Mouse (Mus musculus) thymus, adult 2 months (tissue): ENCODE results near the gene Cnot6. TPM values are rescaled to one million over a fixed set of nuclear protein-coding genes. Genes with fewer than 3 reads are reported as not detected.
A peak's percentile ranks its signal among the peaks of the same experiment; 100 is the strongest.

Experiments used
- DNase-seq: peaks from one replicate; pipeline ENCODE4 v3.0.0; 2021
- H3K27ac ChIP-seq: fragments of 200-500 bp; 2 replicates; pipeline ENCODE4 v1.5.1; 2012; ENCODE audit warnings: low read length, control low read depth; ENCODE audit not compliant: control insufficient read depth, insufficient read depth
- H3K27me3 ChIP-seq: fragments of 200-500 bp; 2 replicates; pipeline ENCODE4 v1.6.1; 2012; ENCODE audit warnings: mild to moderate bottlenecking, low read length, moderate library complexity, mixed read lengths; ENCODE audit not compliant: control insufficient read depth, insufficient read depth
- H3K36me3 ChIP-seq: fragments of 200-500 bp; 2 replicates; pipeline ENCODE4 v1.6.1; 2012; ENCODE audit warnings: mild to moderate bottlenecking, low read length, moderate library complexity; ENCODE audit not compliant: control insufficient read depth, insufficient read depth
- H3K4me1 ChIP-seq: fragments of 200-500 bp; replicated peaks from 2 replicates; pipeline ENCODE4 v1.6.1; 2012; ENCODE audit warnings: low read length; ENCODE audit not compliant: control insufficient read depth, insufficient read depth
- H3K4me3 ChIP-seq: fragments of 200-500 bp; 2 replicates; pipeline ENCODE4 v1.5.1; 2012; ENCODE audit warnings: mild to moderate bottlenecking, low read length, control low read depth, moderate library complexity; ENCODE audit not compliant: control insufficient read depth, insufficient read depth
- CTCF ChIP-seq: fragments of 200-500 bp; IDR thresholded peaks from 2 replicates; pipeline ENCODE4 v1.5.1; 2012; ENCODE audit warnings: mild to moderate bottlenecking, control low read depth, low read length, moderate library complexity, borderline replicate concordance; ENCODE audit not compliant: control insufficient read depth, poor library complexity, insufficient read depth; ENCODE audit errors: extremely low read depth
- POLR2A ChIP-seq: fragments of 200-500 bp; IDR thresholded peaks from 2 replicates; pipeline ENCODE4 v1.6.1; 2012; ENCODE audit warnings: mild to moderate bottlenecking, low read length, control low read depth, moderate library complexity; ENCODE audit not compliant: control insufficient read depth, poor library complexity, insufficient read depth; ENCODE audit errors: extremely low read depth
- WGBS: fragments of 180-500 bp; shearing (Covaris S2); methylation state at CpG from one replicate; pipeline ENCODE4 v1.1.7; 2018; 5-methylcytosine and 5-hydroxymethylcytosine counted together
- polyA plus RNA-seq: library from polyadenylated mRNA; depleted of rRNA; stranded (reverse); fragments of >200 nt; gene quantifications from 2 replicates; pipeline ENCODE4 v1.2.3, GENCODE M21; 2012

The Cnot6 gene
- polyA plus RNA-seq, 1 experiment, result 40.3 TPM

DNA sequence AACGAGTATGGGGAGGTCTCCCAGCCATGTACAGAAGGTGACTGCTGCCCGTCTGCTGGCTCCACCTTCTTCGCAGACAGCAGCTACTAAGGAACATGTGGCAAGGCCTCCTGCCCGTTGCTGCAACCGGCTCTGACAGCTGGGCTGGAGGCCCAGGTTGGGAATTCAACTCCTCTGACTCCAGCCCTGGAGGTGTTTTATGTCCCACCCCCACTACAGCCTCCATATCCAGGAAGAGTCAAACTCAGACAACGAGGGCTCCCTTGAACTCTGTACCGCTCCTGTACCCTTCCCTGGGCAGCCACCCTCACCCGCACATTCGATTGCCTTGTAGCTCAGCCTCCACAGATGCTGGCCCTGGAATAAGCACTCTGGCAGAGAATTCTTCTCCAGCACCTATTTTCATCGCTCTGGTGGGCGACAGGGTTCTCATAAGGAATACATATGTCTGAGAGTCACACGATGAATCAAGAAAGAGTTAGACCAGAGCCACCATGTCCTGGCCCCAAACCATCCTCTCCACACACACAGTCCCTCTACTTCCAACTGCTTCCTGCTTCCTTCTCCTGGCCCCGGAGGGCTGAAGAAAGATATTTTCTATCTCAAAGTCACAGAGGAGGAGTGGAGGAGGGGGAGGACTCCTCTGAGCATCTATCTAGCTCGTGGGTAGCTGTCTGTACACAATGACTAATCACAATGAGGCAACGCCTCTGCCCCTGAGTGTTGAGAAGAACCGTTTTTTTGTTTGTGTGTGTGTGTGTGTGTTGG, 61.3 kb downstream of the Cnot6 start:
- WGBS, result 76% methylated on average over 16 of the region's 16 CpGs
- no peak overlapping the region for H3K4me3 ChIP-seq
- no peak for TF ChIP-seq CTCF
- no peak for TF ChIP-seq POLR2A

GRCm38 (mm10) chr11:49650113-49650993, 62.2 kb downstream of the Cnot6 start:
- Histone ChIP-seq H3K36me3 (no peaks in the 10 kb centered on the region), H3K27ac (no peak overlapping the region), H3K4me1 (no peaks in the 10 kb centered on the region), H3K4me3 (no peak overlapping the region), H3K27me3 (no peaks in the 10 kb centered on the region)
- no peak for DNase-seq
- TF ChIP-seq CTCF, result peak; percentile 52; the same call in 1 of the 2 replicates
- no peak for TF ChIP-seq POLR2A
- WGBS, result 75% methylated on average over 18 of the region's 18 CpGs

More for the DNA sequence above, 61.3 kb downstream of the Cnot6 start:
- Histone ChIP-seq H3K36me3 (no peaks in the 10 kb centered on the region), H3K4me1 (no peaks in the 10 kb centered on the region), H3K27me3 (no peaks in the 10 kb centered on the region), H3K27ac (no peak overlapping the region)
- DNase-seq, result no peak

- no peaks in the 10 kb centered on the region for H3K4me1 ChIP-seq
- 51% methylated on average over 8 of the region's 8 CpGs for WGBS
- H3K27ac ChIP-seq, result no peak overlapping the region
- no peaks in the 10 kb centered on the region for H3K27me3 ChIP-seq
- no peak for DNase-seq
- H3K4me3 ChIP-seq, result no peak overlapping the region
- no peak for TF ChIP-seq POLR2A
- TF ChIP-seq CTCF, result no peak
- no peaks in the 10 kb centered on the region for H3K36me3 ChIP-seq
Observed at GRCm38 (mm10) chr11:49645677-49646076, 66.8 kb downstream of the Cnot6 start.

DNA sequence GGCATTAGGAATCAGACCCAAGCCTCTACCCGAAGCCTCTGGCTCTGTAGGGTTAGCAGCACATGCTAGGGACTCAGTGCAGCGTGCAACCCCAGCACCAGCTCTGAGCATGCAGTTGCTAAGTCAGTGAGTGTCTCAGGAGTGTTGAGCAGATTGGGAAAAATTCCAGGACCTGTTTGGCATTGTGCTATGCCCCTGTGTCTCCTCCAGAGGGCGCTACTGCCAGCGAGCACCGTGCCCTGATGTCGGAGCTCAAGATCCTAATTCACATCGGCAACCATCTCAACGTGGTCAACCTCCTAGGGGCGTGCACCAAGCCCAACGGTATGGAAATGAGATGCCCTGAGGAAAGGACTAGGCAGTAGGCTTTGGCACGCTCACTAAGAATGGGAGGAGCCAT, 76.1 kb downstream of the Cnot6 start:
- Histone ChIP-seq H3K27ac (no peak overlapping the region), H3K36me3 (no peaks in the 10 kb centered on the region), H3K27me3 (no peaks in the 10 kb centered on the region), H3K4me3 (no peak overlapping the region), H3K4me1 (peaks cover 7% of the 10 kb centered on the region)
- WGBS, result 44% methylated on average over 11 of the region's 11 CpGs
- DNase-seq, result no peak
- TF ChIP-seq POLR2A (no peak), CTCF (0 out of 2 replicates have a peak, but pooled peaks have one; percentile 26)

DNA sequence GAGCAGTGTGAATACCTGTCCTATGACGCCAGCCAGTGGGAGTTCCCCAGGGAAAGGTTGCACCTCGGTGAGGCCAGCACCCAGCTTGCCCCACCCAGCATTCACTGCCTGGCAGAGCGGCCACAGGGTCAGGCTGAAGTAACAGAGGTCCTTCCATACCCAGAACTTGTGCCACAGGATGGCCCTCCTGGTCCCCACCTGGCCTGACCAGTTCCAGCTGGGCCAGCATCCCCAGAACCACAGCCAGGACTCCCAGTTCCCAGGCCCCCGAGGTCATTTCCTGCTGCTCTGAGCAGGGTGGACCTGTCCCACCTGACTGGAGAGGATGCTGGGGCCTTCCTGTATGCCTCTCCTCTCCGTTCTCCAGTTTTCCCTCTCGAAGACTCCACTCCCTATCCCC, 76.9 kb downstream of the Cnot6 start:
- 73% methylated on average over 6 of the region's 6 CpGs for WGBS

GRCm38 (mm10) chr11:49634101-49634500, 78.4 kb downstream of the Cnot6 start:
- WGBS, result 62% methylated on average over 22 of the region's 22 CpGs
- no peak overlapping the region for H3K4me3 ChIP-seq
- DNase-seq, result no peak
- no peak overlapping the region for H3K27ac ChIP-seq
- peaks cover 7% of the 10 kb centered on the region for H3K4me1 ChIP-seq
- H3K36me3 ChIP-seq, result no peaks in the 10 kb centered on the region
- H3K27me3 ChIP-seq, result no peaks in the 10 kb centered on the region
- TF ChIP-seq CTCF (no peak), POLR2A (no peak)

More for the DNA sequence above, 76.9 kb downstream of the Cnot6 start:
- TF ChIP-seq POLR2A, result no peak
- TF ChIP-seq CTCF, result no peak
- DNase-seq, result no peak
- Histone ChIP-seq H3K36me3 (no peaks in the 10 kb centered on the region), H3K27me3 (no peaks in the 10 kb centered on the region), H3K27ac (no peak overlapping the region), H3K4me3 (no peak overlapping the region), H3K4me1 (peaks cover 7% of the 10 kb centered on the region)
